Mouse (Mus musculus) heart, adult 2 months (tissue): ENCODE measurements at regions not wholly inside any gene's neighbourhood (a gene's known extent, or its start where the extent isn't known, plus 50 kb on each side); places are given as distances from the start of the nearest gene placed in this dataset.

ENCODE experiments used
- CTCF ChIP-seq: fragments of 200-600 bp; IDR thresholded peaks from 2 replicates; pipeline ENCODE4 v1.8.1; 2022; ENCODE audit warnings: antibody characterized with exemption, mild to moderate bottlenecking, moderate library complexity
- EP300 ChIP-seq: fragments of 200-500 bp; IDR thresholded peaks from 2 replicates; pipeline ENCODE4 v1.6.1; 2011; ENCODE audit warnings: low read depth, low read length, control low read depth; ENCODE audit not compliant: insufficient read depth
- POLR2A ChIP-seq: fragments of 200-500 bp; IDR thresholded peaks from 2 replicates; pipeline ENCODE4 v1.6.1; 2011; ENCODE audit warnings: mild to moderate bottlenecking, low read depth, low read length, control low read depth; ENCODE audit not compliant: insufficient read depth

- no peak for TF ChIP-seq CTCF
- no peak for TF ChIP-seq EP300
- TF ChIP-seq POLR2A: no peak
Measured at GRCm38 (mm10) chr13:102344606-102345269, 348.6 kb upstream of the Cd180 start.
